Mouse (Mus musculus) neural tube, postnatal 0 days (tissue): ENCODE data around the gene Twistnb. TPM values are rescaled to one million over a fixed set of nuclear protein-coding genes. Genes with fewer than 3 reads are reported as not detected.

Experiments
- polyA plus RNA-seq: library from polyadenylated mRNA; unstranded; fragments of >200 nt; fragmentation: Nextera tagmentation; extraction: Ambion mirVana; gene quantifications from 2 replicates; pipeline ENCODE4 v1.2.1, GENCODE M21; 2015

Gene Twistnb
- polyA plus RNA-seq = 58.6 and 67.3 TPM in 2 replicates

GRCm38 (mm10) chr12:33429387-33430160 lies at the start of gene Twistnb:
Gene Twistnb, plus strand, starts transcription at chr12:33429635.

GRCm38 (mm10) chr12:33394804-33395623 lies 34.4 kb upstream of the Twistnb start, which contains the start of gene Efcab10:
Gene Efcab10, plus strand, starts transcription at chr12:33394854.

Other genes starting within 250 kb of the Twistnb start
- 4.5 and 5.8 TPM in 2 replicates for gene Efcab10, start 34.8 kb upstream of the Twistnb start, polyA plus RNA-seq